Mouse (Mus musculus): ENCODE measurements around the gene Nprl2. TPM values are rescaled to one million over a fixed set of nuclear protein-coding genes. Genes with fewer than 3 reads are reported as not detected.
A peak's percentile ranks its signal among the peaks of the same experiment; 100 is the strongest.

The Nprl2 gene
- 74.5 and 83.5 TPM in 2 replicates for polyA plus RNA-seq (2012; rRNA removed)

DNA sequence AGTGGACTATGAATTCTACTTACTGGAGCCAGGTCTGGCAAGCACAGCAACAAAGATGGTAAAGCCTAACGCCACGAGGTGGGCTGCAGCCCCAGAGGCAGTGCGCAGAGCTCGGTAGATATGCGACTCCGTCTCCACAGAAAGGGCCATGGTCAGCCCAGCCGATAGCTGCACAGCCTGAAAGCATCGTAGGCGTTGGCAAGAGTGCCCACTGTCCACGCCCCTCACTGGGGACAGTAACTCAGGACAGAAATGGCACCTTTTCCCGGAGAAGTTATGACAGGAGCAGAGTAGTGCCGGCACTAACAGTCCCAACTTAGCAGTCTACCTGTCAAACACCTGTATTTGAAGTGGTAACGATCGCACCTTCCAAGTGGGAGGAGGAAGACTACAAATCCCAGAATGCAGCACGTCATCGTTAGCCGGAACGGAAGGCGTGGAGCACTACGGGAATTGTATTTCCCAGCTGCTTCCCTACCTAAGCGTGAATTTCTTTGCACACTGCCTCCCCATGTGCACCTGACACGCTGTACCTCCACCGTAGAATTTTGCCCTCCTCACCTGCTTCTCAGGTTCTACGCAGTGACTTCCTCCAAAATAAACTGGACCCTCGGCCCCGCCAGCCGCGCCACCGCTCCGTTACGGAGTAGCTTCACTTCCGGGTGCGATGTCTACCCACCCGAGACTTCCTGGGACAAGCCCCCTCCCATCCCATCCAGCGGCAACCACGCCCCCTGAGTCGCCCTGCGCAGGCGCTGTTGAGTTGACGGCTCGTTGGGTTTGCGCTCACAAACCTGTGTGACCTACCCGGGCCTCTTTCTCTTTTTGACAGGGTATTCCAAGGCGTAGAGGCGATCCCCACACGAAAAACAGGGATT, at the start of gene Nprl2, which contains the start of gene Cyb561d2:
Gene Nprl2 (plus strand): TSS at position 753 of the 878 bp plus-strand sequence.
Gene Cyb561d2 (minus strand): TSS at position 720 of the 878 bp plus-strand sequence.
- H3K4me1 ChIP-seq (replicated peaks; ENCODE audit: control insufficient read depth, insufficient read depth, low read length) = peaks cover 32% of the 10 kb centered on the region
- H3K4me3 ChIP-seq (ENCODE audit: control insufficient read depth, insufficient read depth, low read length) = peak within 1 kb of the TSS; percentile 85
- peaks cover 17% of the 10 kb centered on the region for H3K36me3 ChIP-seq (ENCODE audit: control insufficient read depth, insufficient read depth, low read length)
- H3K27ac ChIP-seq (ENCODE audit: control insufficient read depth, insufficient read depth, low read length) = peak within 1 kb of the TSS; percentile 11; the same call in 1 of the 2 replicates
- TF ChIP-seq POLR2A (IDR thresholded peaks at IDR 0.05; ENCODE audit: control insufficient read depth, extremely low read depth, insufficient read depth, low read length, poor library complexity) (peak; percentile 74), CTCF (IDR thresholded peaks at IDR 0.05; ENCODE audit: borderline replicate concordance, control insufficient read depth, extremely low read depth, insufficient read depth, low read length, poor library complexity) (no peak)
- WGBS = under 1% methylated on average over 46 of the region's 46 CpGs
- H3K27me3 ChIP-seq (ENCODE audit: control insufficient read depth, insufficient read depth, low read length) = no peaks in the 10 kb centered on the region
- peak; percentile 97 for DNase-seq

DNA sequence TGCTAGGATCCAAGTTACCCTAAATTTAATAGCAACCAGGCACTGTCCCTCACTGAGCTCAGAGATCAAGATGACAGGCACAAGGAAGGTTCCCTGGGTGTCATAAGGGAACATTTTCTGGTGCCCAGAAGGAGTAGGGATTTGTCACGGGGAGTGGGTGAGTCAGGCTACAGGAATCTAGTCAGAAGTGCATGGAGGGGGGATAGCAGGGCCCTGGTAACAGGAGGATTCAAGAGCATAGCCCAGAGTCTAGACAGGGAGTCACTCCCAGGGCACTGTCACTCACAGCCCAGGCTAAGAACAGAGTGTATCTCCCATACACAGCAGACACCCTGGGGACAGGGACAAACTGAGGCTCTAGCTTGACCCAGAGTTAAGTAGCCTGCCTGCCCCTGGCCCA, 48.5 kb upstream of the Nprl2 start:
- TF ChIP-seq POLR2A (IDR thresholded peaks at IDR 0.05; ENCODE audit: control insufficient read depth, extremely low read depth, insufficient read depth, low read length, poor library complexity) (no peak), CTCF (IDR thresholded peaks at IDR 0.05; ENCODE audit: borderline replicate concordance, control insufficient read depth, extremely low read depth, insufficient read depth, low read length, poor library complexity) (no peak)
- Histone ChIP-seq H3K27ac (ENCODE audit: control insufficient read depth, insufficient read depth, low read length) (no peak overlapping the region), H3K36me3 (ENCODE audit: control insufficient read depth, insufficient read depth, low read length) (no peaks in the 10 kb centered on the region), H3K27me3 (ENCODE audit: control insufficient read depth, insufficient read depth, low read length) (no peaks in the 10 kb centered on the region), H3K4me3 (ENCODE audit: control insufficient read depth, insufficient read depth, low read length) (no peak overlapping the region), H3K4me1 (replicated peaks; ENCODE audit: control insufficient read depth, insufficient read depth, low read length) (no peaks in the 10 kb centered on the region)
- WGBS = 67% methylated on average over 1 of the region's 1 CpGs
- no peak for DNase-seq

DNA sequence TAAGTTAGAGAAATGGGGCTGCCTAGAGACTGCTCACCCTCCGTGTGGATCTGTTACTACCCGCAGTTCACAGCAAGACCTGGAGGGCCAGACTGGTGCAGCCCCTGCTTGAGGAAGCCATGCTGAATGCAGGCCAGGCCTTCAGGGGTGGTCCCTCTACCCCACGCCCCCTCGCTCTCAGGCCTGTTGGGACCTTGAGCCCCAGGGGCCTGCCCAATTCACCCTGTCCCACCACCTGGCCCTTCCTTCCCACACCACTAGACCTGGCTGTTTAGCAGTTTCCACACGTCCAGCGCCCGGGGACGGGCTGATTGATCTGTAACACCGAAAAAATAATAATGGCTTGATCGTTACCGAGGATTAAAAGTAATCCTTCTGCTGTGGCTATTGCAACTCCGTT, 47.8 kb upstream of the Nprl2 start:
- no peaks in the 10 kb centered on the region for H3K4me1 ChIP-seq (replicated peaks; ENCODE audit: control insufficient read depth, insufficient read depth, low read length)
- WGBS = 90% methylated on average over 12 of the region's 12 CpGs
- no peaks in the 10 kb centered on the region for H3K27me3 ChIP-seq (ENCODE audit: control insufficient read depth, insufficient read depth, low read length)
- TF ChIP-seq POLR2A (IDR thresholded peaks at IDR 0.05; ENCODE audit: control insufficient read depth, extremely low read depth, insufficient read depth, low read length, poor library complexity) (no peak), CTCF (IDR thresholded peaks at IDR 0.05; ENCODE audit: borderline replicate concordance, control insufficient read depth, extremely low read depth, insufficient read depth, low read length, poor library complexity) (no peak)
- no peak for DNase-seq
- H3K4me3 ChIP-seq (ENCODE audit: control insufficient read depth, insufficient read depth, low read length) = no peak overlapping the region
- no peak overlapping the region for H3K27ac ChIP-seq (ENCODE audit: control insufficient read depth, insufficient read depth, low read length)
- no peaks in the 10 kb centered on the region for H3K36me3 ChIP-seq (ENCODE audit: control insufficient read depth, insufficient read depth, low read length)

DNA sequence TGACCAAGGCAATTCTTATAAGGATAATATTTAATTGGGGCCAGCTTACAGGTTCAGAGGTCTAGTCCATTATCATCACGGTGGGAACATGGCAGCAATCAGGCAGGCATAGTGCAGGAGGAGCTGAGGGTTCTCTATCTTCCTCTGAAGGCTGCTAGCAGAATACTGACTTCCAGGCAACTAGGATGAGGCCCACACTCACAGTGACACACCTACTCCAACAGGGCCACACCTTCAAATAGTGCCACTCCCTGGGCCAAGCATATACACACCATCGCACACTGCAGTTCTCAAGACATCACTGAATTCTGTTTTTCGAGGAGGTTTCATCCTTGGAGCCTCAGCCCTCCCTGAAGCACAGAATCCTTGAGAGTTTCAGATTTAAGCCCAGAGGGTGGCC, 45.7 kb upstream of the Nprl2 start:
- H3K27ac ChIP-seq (ENCODE audit: control insufficient read depth, insufficient read depth, low read length) = no peak overlapping the region
- no peaks in the 10 kb centered on the region for H3K27me3 ChIP-seq (ENCODE audit: control insufficient read depth, insufficient read depth, low read length)
- TF ChIP-seq POLR2A (IDR thresholded peaks at IDR 0.05; ENCODE audit: control insufficient read depth, extremely low read depth, insufficient read depth, low read length, poor library complexity) = no peak
- no peak for TF ChIP-seq CTCF (IDR thresholded peaks at IDR 0.05; ENCODE audit: borderline replicate concordance, control insufficient read depth, extremely low read depth, insufficient read depth, low read length, poor library complexity)
- DNase-seq = no peak
- H3K36me3 ChIP-seq (ENCODE audit: control insufficient read depth, insufficient read depth, low read length) = no peaks in the 10 kb centered on the region
- no peaks in the 10 kb centered on the region for H3K4me1 ChIP-seq (replicated peaks; ENCODE audit: control insufficient read depth, insufficient read depth, low read length)
- WGBS = 88% methylated on average over 3 of the region's 3 CpGs
- H3K4me3 ChIP-seq (ENCODE audit: control insufficient read depth, insufficient read depth, low read length) = no peak overlapping the region

DNA sequence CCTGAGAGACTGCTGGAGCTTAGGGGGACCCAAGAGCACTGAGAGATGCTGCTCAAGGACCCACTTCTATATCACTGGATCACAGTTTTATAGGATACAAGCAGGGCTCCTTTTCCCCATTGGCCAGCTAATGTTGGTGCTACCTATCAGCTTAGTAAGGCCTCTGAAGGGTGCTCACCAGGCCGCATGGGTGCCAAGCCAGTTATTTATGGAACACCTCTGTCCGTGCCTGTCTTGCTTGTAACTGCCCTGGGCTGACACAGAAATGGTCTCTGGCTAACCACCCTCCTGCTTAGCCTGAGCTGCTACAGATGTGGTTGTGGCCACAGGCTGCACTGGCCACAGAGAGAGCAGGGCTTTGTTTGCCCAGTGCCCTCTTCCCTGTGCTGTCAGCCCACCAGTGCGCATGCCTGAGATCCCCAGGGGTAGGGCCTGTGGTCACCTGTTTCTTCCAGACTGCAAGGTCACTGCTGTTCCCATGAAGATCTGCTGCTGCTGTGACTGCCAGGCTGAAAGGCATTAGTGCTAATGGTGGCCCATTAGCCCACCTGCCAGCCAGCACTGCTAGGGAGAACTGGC, 41.2 kb upstream of the Nprl2 start:
- no peak overlapping the region for H3K27ac ChIP-seq (ENCODE audit: control insufficient read depth, insufficient read depth, low read length)
- no peak overlapping the region for H3K4me3 ChIP-seq (ENCODE audit: control insufficient read depth, insufficient read depth, low read length)
- TF ChIP-seq POLR2A (IDR thresholded peaks at IDR 0.05; ENCODE audit: control insufficient read depth, extremely low read depth, insufficient read depth, low read length, poor library complexity) = no peak
- no peak for TF ChIP-seq CTCF (IDR thresholded peaks at IDR 0.05; ENCODE audit: borderline replicate concordance, control insufficient read depth, extremely low read depth, insufficient read depth, low read length, poor library complexity)
- H3K4me1 ChIP-seq (replicated peaks; ENCODE audit: control insufficient read depth, insufficient read depth, low read length) = no peaks in the 10 kb centered on the region
- WGBS = 63% methylated on average over 3 of the region's 3 CpGs
- DNase-seq = no peak
- no peaks in the 10 kb centered on the region for H3K27me3 ChIP-seq (ENCODE audit: control insufficient read depth, insufficient read depth, low read length)
- no peaks in the 10 kb centered on the region for H3K36me3 ChIP-seq (ENCODE audit: control insufficient read depth, insufficient read depth, low read length)

DNA sequence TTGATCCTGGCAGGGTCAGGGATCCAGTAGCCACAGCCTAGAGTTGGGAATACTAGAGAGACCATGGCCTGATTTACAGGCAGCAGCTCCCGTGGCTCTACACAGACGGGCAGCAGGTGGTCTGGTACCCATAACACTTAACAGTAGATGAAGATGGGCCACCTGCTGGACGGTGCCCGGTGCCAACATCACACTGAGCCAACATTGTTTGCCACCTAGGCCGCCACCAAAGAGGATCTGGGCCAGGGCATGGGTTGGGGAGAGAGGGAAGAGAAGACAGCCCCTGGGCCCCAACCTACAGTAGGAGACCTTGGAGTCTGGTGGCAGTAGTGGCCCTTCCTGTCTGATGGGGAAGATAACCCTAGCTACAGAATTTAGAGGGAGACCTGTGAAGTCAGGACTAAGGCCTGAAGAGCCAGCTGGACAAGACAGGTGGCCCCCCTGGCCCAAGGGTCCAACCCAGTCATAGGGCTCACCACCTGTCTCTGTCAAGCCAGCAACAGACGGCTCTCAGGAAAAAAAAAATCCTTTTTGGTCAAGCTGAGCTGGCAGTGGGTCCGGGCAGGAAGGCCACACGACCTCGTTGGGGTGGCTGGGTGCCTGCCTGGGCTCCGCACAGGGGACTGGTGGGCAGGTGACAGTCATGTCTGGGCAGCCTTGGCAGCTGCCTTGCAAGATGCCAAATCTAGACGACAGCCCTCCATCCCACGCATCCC, 39.7 kb upstream of the Nprl2 start:
- Histone ChIP-seq H3K4me3 (ENCODE audit: control insufficient read depth, insufficient read depth, low read length) (no peak overlapping the region), H3K36me3 (ENCODE audit: control insufficient read depth, insufficient read depth, low read length) (no peaks in the 10 kb centered on the region), H3K27ac (ENCODE audit: control insufficient read depth, insufficient read depth, low read length) (no peak overlapping the region), H3K27me3 (ENCODE audit: control insufficient read depth, insufficient read depth, low read length) (no peaks in the 10 kb centered on the region), H3K4me1 (replicated peaks; ENCODE audit: control insufficient read depth, insufficient read depth, low read length) (no peaks in the 10 kb centered on the region)
- WGBS = 86% methylated on average over 12 of the region's 12 CpGs
- TF ChIP-seq POLR2A (IDR thresholded peaks at IDR 0.05; ENCODE audit: control insufficient read depth, extremely low read depth, insufficient read depth, low read length, poor library complexity) (no peak), CTCF (IDR thresholded peaks at IDR 0.05; ENCODE audit: borderline replicate concordance, control insufficient read depth, extremely low read depth, insufficient read depth, low read length, poor library complexity) (no peak)
- DNase-seq = no peak
